Mouse (Mus musculus): ENCODE results near the gene Prpf6.

Prpf6 gene

GRCm38 (mm10) chr2:181591528-181592085 lies at the start of gene Prpf6:
Gene Prpf6 (plus strand): TSS chr2:181591868.
- no peak for DNase-seq (ENCODE audit: low spot score)

- no peak for DNase-seq (ENCODE audit: low spot score)
These were observed 45.5 kb upstream of the Prpf6 start for GRCm38 (mm10) chr2:181546142-181546541.

GRCm38 (mm10) chr2:181548227-181548626 lies 43.4 kb upstream of the Prpf6 start:
- DNase-seq (ENCODE audit: low spot score): no peak

GRCm38 (mm10) chr2:181548682-181549081 lies 43.0 kb upstream of the Prpf6 start:
- DNase-seq (ENCODE audit: low spot score): no peak

GRCm38 (mm10) chr2:181550233-181550632 lies 41.4 kb upstream of the Prpf6 start:
- no peak for DNase-seq (ENCODE audit: low spot score)

- no peak for DNase-seq (ENCODE audit: low spot score)
These were observed 37.9 kb upstream of the Prpf6 start for GRCm38 (mm10) chr2:181553772-181554171.

- no peak for DNase-seq (ENCODE audit: low spot score)
These were observed 24.3 kb upstream of the Prpf6 start for GRCm38 (mm10) chr2:181567338-181567737.

GRCm38 (mm10) chr2:181568272-181569008 lies 23.2 kb upstream of the Prpf6 start:
- DNase-seq (ENCODE audit: low spot score): no peak

- no peak for DNase-seq (ENCODE audit: low spot score)
These were observed 21.8 kb upstream of the Prpf6 start for GRCm38 (mm10) chr2:181569856-181570255.

GRCm38 (mm10) chr2:181570375-181570774 lies 21.3 kb upstream of the Prpf6 start:
- DNase-seq (ENCODE audit: low spot score): no peak

- DNase-seq (ENCODE audit: low spot score): no peak
These were observed 20.6 kb upstream of the Prpf6 start for GRCm38 (mm10) chr2:181570921-181571595.

GRCm38 (mm10) chr2:181571941-181572670 lies 19.6 kb upstream of the Prpf6 start:
- DNase-seq (ENCODE audit: low spot score): no peak

- no peak for DNase-seq (ENCODE audit: low spot score)
These were observed 18.4 kb upstream of the Prpf6 start for GRCm38 (mm10) chr2:181572921-181573920.

GRCm38 (mm10) chr2:181573961-181574360 lies 17.7 kb upstream of the Prpf6 start:
- DNase-seq (ENCODE audit: low spot score): no peak

- DNase-seq (ENCODE audit: low spot score): no peak
These were observed 16.6 kb upstream of the Prpf6 start for GRCm38 (mm10) chr2:181574921-181575545.

GRCm38 (mm10) chr2:181576613-181577012 lies 15.1 kb upstream of the Prpf6 start:
- no peak for DNase-seq (ENCODE audit: low spot score)

GRCm38 (mm10) chr2:181577126-181577525 lies 14.5 kb upstream of the Prpf6 start:
- DNase-seq (ENCODE audit: low spot score): no peak

GRCm38 (mm10) chr2:181577981-181578581 lies 13.6 kb upstream of the Prpf6 start:
- DNase-seq (ENCODE audit: low spot score): no peak

- no peak for DNase-seq (ENCODE audit: low spot score)
These were observed 12.7 kb upstream of the Prpf6 start for GRCm38 (mm10) chr2:181578790-181579618.
